Mouse (Mus musculus) left cerebral cortex, postnatal 36 days (tissue): ENCODE measurements around the gene Kif3c. TPM values are rescaled to one million over a fixed set of nuclear protein-coding genes. Genes with fewer than 3 reads are reported as not detected.

ENCODE experiments used
- total RNA-seq, 2 experiments: library from RNA; stranded (reverse); gene quantifications; 2 replicates each; pipeline ENCODE4 v1.2.3; 2021

Kif3c gene
- total RNA-seq, 2 experiments from 2014 or later, result 188 to 200 TPM

Other genes with a start within 250 kb of the Kif3c start
- 100 to 1,000 TPM; 134 to 144 TPM for gene Rab10, start 55.2 kb upstream of the Kif3c start, total RNA-seq
- gene Asxl2, start 61.7 kb downstream of the Kif3c start, total RNA-seq, result 10 to 100 TPM; 26.0 to 35.6 TPM
- gene Dtnb, start 207.2 kb downstream of the Kif3c start, total RNA-seq, result 100 to 1,000 TPM; 120 TPM